Mouse (Mus musculus): ENCODE data around the gene Eif3d. TPM values are rescaled to one million over a fixed set of nuclear protein-coding genes. Genes with fewer than 3 reads are reported as not detected.

Gene Eif3d
- polyA plus RNA-seq, 1 experiment from 2014 or later = 155 TPM

- no peak for DNase-seq (ENCODE audit: low spot score)
- peak overlapping the region; percentile 77 for H3K4me3 ChIP-seq (ENCODE audit: low read depth, low read length)
- H3K27ac ChIP-seq (replicated peaks; ENCODE audit: low read depth, low read length) = no peak overlapping the region
- 54% methylated on average over 8 of the region's 8 CpGs for WGBS
- no peak for ATAC-seq (ENCODE audit: low read depth)
- peak overlapping the region; percentile 68 for H3K9ac ChIP-seq (ENCODE audit: low read depth, low read length)
- H3K4me2 ChIP-seq (ENCODE audit: low read depth, low read length) = peak overlapping the region; percentile 79
- no peaks in the 10 kb centered on the region for H3K9me3 ChIP-seq (ENCODE audit: control insufficient read depth, low read length)
- no peaks in the 10 kb centered on the region for H3K27me3 ChIP-seq (replicated peaks; ENCODE audit: control insufficient read depth, insufficient read depth, low read length)
- peaks cover 17% of the 10 kb centered on the region for H3K36me3 ChIP-seq (ENCODE audit: control insufficient read depth, insufficient read depth, low read length)
- H3K4me1 ChIP-seq (ENCODE audit: control insufficient read depth, insufficient read depth, low read length) = peaks cover 15% of the 10 kb centered on the region
Measured at GRCm38 (mm10) chr15:77929804-77930203, 40.8 kb downstream of the Eif3d start.

DNA sequence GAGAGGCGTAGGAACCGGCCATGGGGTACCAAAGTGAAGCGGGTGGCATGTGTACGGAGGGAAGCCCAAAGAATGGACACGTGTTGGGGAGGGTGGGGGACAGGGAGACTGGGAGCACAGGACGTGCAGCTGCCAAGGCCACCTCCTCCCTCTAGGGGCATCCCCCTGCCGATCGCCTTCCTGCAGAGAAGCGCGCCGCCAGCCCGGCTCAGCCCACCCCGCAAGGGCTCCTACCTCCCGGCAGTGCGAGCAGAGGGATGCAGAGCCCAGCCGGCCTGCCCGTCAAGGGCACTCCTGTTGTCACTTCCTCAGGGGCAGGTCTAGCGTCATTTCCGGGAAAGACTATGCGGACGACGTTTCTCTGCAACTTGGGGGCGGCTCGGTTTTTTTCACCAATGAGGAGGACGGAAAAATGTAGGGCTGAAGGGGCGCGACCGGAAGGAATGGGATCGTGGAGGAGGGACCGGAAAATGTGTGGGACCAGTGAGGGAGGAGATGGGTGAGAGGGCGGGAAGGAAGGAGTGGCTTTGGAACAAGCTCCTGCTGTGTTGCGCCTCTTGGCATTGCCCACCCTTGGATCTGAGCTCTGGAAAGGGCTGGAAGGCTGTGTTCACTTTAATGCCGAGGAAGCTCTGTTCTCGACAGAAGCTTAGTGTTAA is 41.8 kb downstream of the Eif3d start, which contains the start of gene Txn2:
Gene Txn2 (minus strand): TSS at position 334 of the 659 bp plus-strand sequence.
- under 1% methylated on average over 28 of the region's 34 CpGs for WGBS
- Histone ChIP-seq H3K36me3 (ENCODE audit: control insufficient read depth, insufficient read depth, low read length) (peaks cover 27% of the 10 kb centered on the region), H3K4me1 (ENCODE audit: control insufficient read depth, insufficient read depth, low read length) (peaks cover 14% of the 10 kb centered on the region), H3K27me3 (replicated peaks; ENCODE audit: control insufficient read depth, insufficient read depth, low read length) (no peaks in the 10 kb centered on the region), H3K4me3 (ENCODE audit: low read depth, low read length) (peak within 1 kb of the TSS; percentile 77), H3K9me3 (ENCODE audit: control insufficient read depth, low read length) (no peaks in the 10 kb centered on the region), H3K9ac (ENCODE audit: low read depth, low read length) (peak within 1 kb of the TSS; percentile 83), H3K27ac (replicated peaks; ENCODE audit: low read depth, low read length) (peak within 1 kb of the TSS; percentile 93), H3K4me2 (ENCODE audit: low read depth, low read length) (peak within 1 kb of the TSS; percentile 79)
- ATAC-seq (ENCODE audit: low read depth) = peak; percentile 97
- peak; percentile 99 for DNase-seq (ENCODE audit: low spot score)

DNA sequence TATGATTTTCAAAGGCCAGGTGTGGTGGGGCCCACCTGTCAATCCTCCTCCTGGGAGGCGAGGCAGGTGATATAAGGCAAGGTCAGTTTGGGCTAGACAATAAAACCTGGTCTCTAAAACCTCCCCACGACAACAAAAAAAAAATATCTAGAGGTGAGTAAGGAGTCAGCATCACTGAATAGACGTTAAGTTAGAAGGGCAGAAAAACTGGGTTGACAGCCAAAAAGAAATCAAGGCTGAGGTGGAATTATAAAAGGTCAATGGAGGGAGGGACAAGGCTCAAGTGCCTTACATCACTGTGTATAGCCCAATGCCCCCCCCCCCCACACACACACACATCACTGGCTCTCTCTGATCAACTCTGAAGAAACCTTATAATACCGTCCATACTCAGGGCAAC is 42.5 kb downstream of the Eif3d start:
- H3K9me3 ChIP-seq (ENCODE audit: control insufficient read depth, low read length) = no peaks in the 10 kb centered on the region
- peak overlapping the region; percentile 77 for H3K4me3 ChIP-seq (ENCODE audit: low read depth, low read length)
- 25% methylated on average over 4 of the region's 4 CpGs for WGBS
- peak overlapping the region; percentile 79 for H3K4me2 ChIP-seq (ENCODE audit: low read depth, low read length)
- H3K27me3 ChIP-seq (replicated peaks; ENCODE audit: control insufficient read depth, insufficient read depth, low read length) = no peaks in the 10 kb centered on the region
- H3K9ac ChIP-seq (ENCODE audit: low read depth, low read length) = peak overlapping the region; percentile 83
- H3K4me1 ChIP-seq (ENCODE audit: control insufficient read depth, insufficient read depth, low read length) = peaks cover 10% of the 10 kb centered on the region
- peak overlapping the region; percentile 93; the same call in 1 of the 2 replicates for H3K27ac ChIP-seq (replicated peaks; ENCODE audit: low read depth, low read length)
- no peak for DNase-seq (ENCODE audit: low spot score)
- no peak for ATAC-seq (ENCODE audit: low read depth)
- peaks cover 35% of the 10 kb centered on the region for H3K36me3 ChIP-seq (ENCODE audit: control insufficient read depth, insufficient read depth, low read length)

DNA sequence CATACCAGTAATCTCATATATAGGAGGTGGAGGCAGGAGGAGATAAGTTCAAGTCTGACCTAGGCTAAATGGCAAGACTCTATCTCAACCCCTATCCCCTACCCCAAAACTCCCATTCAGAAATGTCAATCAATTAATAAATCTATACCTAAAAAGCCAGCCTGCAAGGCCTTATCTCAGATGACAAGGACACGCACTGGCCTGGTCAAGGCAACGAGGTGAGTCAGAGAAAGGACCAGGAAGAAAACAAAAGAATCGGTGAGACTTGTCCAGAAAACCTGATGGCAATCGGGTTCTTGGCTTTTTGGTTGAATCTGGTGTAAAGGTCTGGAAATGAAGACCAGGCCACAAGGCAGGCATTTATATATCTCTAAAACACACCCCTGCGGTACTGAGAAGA is 43.7 kb downstream of the Eif3d start:
- DNase-seq (ENCODE audit: low spot score) = no peak
- no peak for ATAC-seq (ENCODE audit: low read depth)
- WGBS = 93% methylated on average over 5 of the region's 5 CpGs
- Histone ChIP-seq H3K4me1 (ENCODE audit: control insufficient read depth, insufficient read depth, low read length) (peaks cover 10% of the 10 kb centered on the region), H3K27ac (replicated peaks; ENCODE audit: low read depth, low read length) (no peak overlapping the region), H3K36me3 (ENCODE audit: control insufficient read depth, insufficient read depth, low read length) (peaks cover 46% of the 10 kb centered on the region), H3K27me3 (replicated peaks; ENCODE audit: control insufficient read depth, insufficient read depth, low read length) (no peaks in the 10 kb centered on the region), H3K4me2 (ENCODE audit: low read depth, low read length) (no peak overlapping the region), H3K9ac (ENCODE audit: low read depth, low read length) (no peak overlapping the region), H3K4me3 (ENCODE audit: low read depth, low read length) (no peak overlapping the region), H3K9me3 (ENCODE audit: control insufficient read depth, low read length) (no peaks in the 10 kb centered on the region)

GRCm38 (mm10) chr15:77925195-77925594 is 45.4 kb downstream of the Eif3d start:
- no peak overlapping the region for H3K4me3 ChIP-seq (ENCODE audit: low read depth, low read length)
- 93% methylated on average over 2 of the region's 2 CpGs for WGBS
- ATAC-seq (ENCODE audit: low read depth) (no peak), DNase-seq (ENCODE audit: low spot score) (no peak)
- no peak overlapping the region for H3K4me2 ChIP-seq (ENCODE audit: low read depth, low read length)
- peaks cover 61% of the 10 kb centered on the region for H3K36me3 ChIP-seq (ENCODE audit: control insufficient read depth, insufficient read depth, low read length)
- H3K9me3 ChIP-seq (ENCODE audit: control insufficient read depth, low read length) = no peaks in the 10 kb centered on the region
- H3K27ac ChIP-seq (replicated peaks; ENCODE audit: low read depth, low read length) = no peak overlapping the region
- no peak overlapping the region for H3K9ac ChIP-seq (ENCODE audit: low read depth, low read length)
- H3K4me1 ChIP-seq (ENCODE audit: control insufficient read depth, insufficient read depth, low read length) = peaks cover 10% of the 10 kb centered on the region
- no peaks in the 10 kb centered on the region for H3K27me3 ChIP-seq (replicated peaks; ENCODE audit: control insufficient read depth, insufficient read depth, low read length)

GRCm38 (mm10) chr15:77923267-77924035 is 47.2 kb downstream of the Eif3d start:
- H3K4me3 ChIP-seq (ENCODE audit: low read depth, low read length) = no peak overlapping the region
- no peak overlapping the region for H3K9ac ChIP-seq (ENCODE audit: low read depth, low read length)
- H3K4me2 ChIP-seq (ENCODE audit: low read depth, low read length) = no peak overlapping the region
- H3K4me1 ChIP-seq (ENCODE audit: control insufficient read depth, insufficient read depth, low read length) = peaks cover 5% of the 10 kb centered on the region; the same call in 1 of the 2 replicates
- no peak overlapping the region for H3K27ac ChIP-seq (replicated peaks; ENCODE audit: low read depth, low read length)
- ATAC-seq (ENCODE audit: low read depth) (no peak), DNase-seq (ENCODE audit: low spot score) (no peak)
- 69% methylated on average over 9 of the region's 9 CpGs for WGBS
- H3K36me3 ChIP-seq (ENCODE audit: control insufficient read depth, insufficient read depth, low read length) = peaks cover 76% of the 10 kb centered on the region
- H3K9me3 ChIP-seq (ENCODE audit: control insufficient read depth, low read length) = no peaks in the 10 kb centered on the region
- no peaks in the 10 kb centered on the region for H3K27me3 ChIP-seq (replicated peaks; ENCODE audit: control insufficient read depth, insufficient read depth, low read length)

GRCm38 (mm10) chr15:77922710-77923109 is 47.9 kb downstream of the Eif3d start:
- no peak overlapping the region for H3K27ac ChIP-seq (replicated peaks; ENCODE audit: low read depth, low read length)
- no peaks in the 10 kb centered on the region for H3K27me3 ChIP-seq (replicated peaks; ENCODE audit: control insufficient read depth, insufficient read depth, low read length)
- WGBS = 80% methylated on average over 9 of the region's 9 CpGs
- no peaks in the 10 kb centered on the region for H3K9me3 ChIP-seq (ENCODE audit: control insufficient read depth, low read length)
- peaks cover 80% of the 10 kb centered on the region for H3K36me3 ChIP-seq (ENCODE audit: control insufficient read depth, insufficient read depth, low read length)
- H3K4me3 ChIP-seq (ENCODE audit: low read depth, low read length) = no peak overlapping the region
- ATAC-seq (ENCODE audit: low read depth) = no peak
- H3K9ac ChIP-seq (ENCODE audit: low read depth, low read length) = no peak overlapping the region
- H3K4me1 ChIP-seq (ENCODE audit: control insufficient read depth, insufficient read depth, low read length) = peaks cover 1% of the 10 kb centered on the region; the same call in 1 of the 2 replicates
- H3K4me2 ChIP-seq (ENCODE audit: low read depth, low read length) = no peak overlapping the region
- no peak for DNase-seq (ENCODE audit: low spot score)

- H3K4me2 ChIP-seq (ENCODE audit: low read depth, low read length) = no peak overlapping the region
- no peak overlapping the region for H3K27ac ChIP-seq (replicated peaks; ENCODE audit: low read depth, low read length)
- 84% methylated on average over 6 of the region's 6 CpGs for WGBS
- H3K27me3 ChIP-seq (replicated peaks; ENCODE audit: control insufficient read depth, insufficient read depth, low read length) = no peaks in the 10 kb centered on the region
- ATAC-seq (ENCODE audit: low read depth) (no peak), DNase-seq (ENCODE audit: low spot score) (no peak)
- no peaks in the 10 kb centered on the region for H3K9me3 ChIP-seq (ENCODE audit: control insufficient read depth, low read length)
- peaks cover 79% of the 10 kb centered on the region for H3K36me3 ChIP-seq (ENCODE audit: control insufficient read depth, insufficient read depth, low read length)
- H3K9ac ChIP-seq (ENCODE audit: low read depth, low read length) = no peak overlapping the region
- no peaks in the 10 kb centered on the region for H3K4me1 ChIP-seq (ENCODE audit: control insufficient read depth, insufficient read depth, low read length)
- no peak overlapping the region for H3K4me3 ChIP-seq (ENCODE audit: low read depth, low read length)
Measured at GRCm38 (mm10) chr15:77921636-77922035, 49.0 kb downstream of the Eif3d start.

Measured in embryonic facial prominence, embryonic 14.5 days (tissue).